Mouse (Mus musculus): ENCODE data around the gene Slc25a36.

- TF ChIP-seq CTCF (IDR thresholded peaks at IDR 0.05; ENCODE audit: control insufficient read depth, insufficient read depth, insufficient replicate concordance, low read depth, low read length) (no peak), POLR2A (IDR thresholded peaks at IDR 0.05; ENCODE audit: control insufficient read depth, low read depth, low read length) (no peak)
Measured at GRCm38 (mm10) chr9:97113555-97113929, 2.6 kb upstream of the Slc25a36 start.

All from testis, adult 2 months (tissue).